Mouse (Mus musculus): ENCODE results near the gene Dexi. TPM values are rescaled to one million over a fixed set of nuclear protein-coding genes. Genes with fewer than 3 reads are reported as not detected.
A peak's percentile ranks its signal among the peaks of the same experiment; 100 is the strongest.

The Dexi gene
- polyA plus RNA-seq, 1 experiment from 2014 or later = 32.2 TPM

- Histone ChIP-seq H3K27ac (ENCODE audit: low read depth) (peak overlapping the region; percentile 88; the same call in 1 of the 2 replicates), H3K4me3 (ENCODE audit: low read depth, low read length) (peak overlapping the region; percentile 83), H3K9me3 (ENCODE audit: low read depth, low read length) (no peaks in the 10 kb centered on the region), H3K27me3 (ENCODE audit: insufficient read depth, low read length) (no peaks in the 10 kb centered on the region), H3K4me1 (ENCODE audit: insufficient read depth) (peaks cover 10% of the 10 kb centered on the region), H3K36me3 (ENCODE audit: insufficient read depth) (peaks cover 3% of the 10 kb centered on the region; the same call in 1 of the 2 replicates), H3K9ac (peak overlapping the region; percentile 86), H3K4me2 (peak overlapping the region; percentile 94)
- DNase-seq (peak; percentile 79), ATAC-seq (ENCODE audit: insufficient read depth) (no peak)
- TF ChIP-seq CTCF (IDR thresholded peaks at IDR 0.05; ENCODE audit: low read depth) = no peak
- WGBS = 5% methylated on average over 7 of the region's 7 CpGs
These were observed 1.3 kb downstream of the Dexi start for GRCm38 (mm10) chr16:10541598-10541930.

- peak overlapping the region; percentile 86 for H3K9ac ChIP-seq
- H3K4me3 ChIP-seq (ENCODE audit: low read depth, low read length) = peak overlapping the region; percentile 83
- peaks cover 5% of the 10 kb centered on the region; the same call in 1 of the 2 replicates for H3K4me1 ChIP-seq (ENCODE audit: insufficient read depth)
- peak overlapping the region; percentile 94 for H3K4me2 ChIP-seq
- H3K36me3 ChIP-seq (ENCODE audit: insufficient read depth) = peaks cover 5% of the 10 kb centered on the region; the same call in 1 of the 2 replicates
- DNase-seq (peak; percentile 65), ATAC-seq (ENCODE audit: insufficient read depth) (no peak)
- H3K27me3 ChIP-seq (ENCODE audit: insufficient read depth, low read length) = no peaks in the 10 kb centered on the region
- H3K9me3 ChIP-seq (ENCODE audit: low read depth, low read length) = no peaks in the 10 kb centered on the region
- 52% methylated on average over 16 of the region's 16 CpGs for WGBS
- no peak for TF ChIP-seq CTCF (IDR thresholded peaks at IDR 0.05; ENCODE audit: low read depth)
- H3K27ac ChIP-seq (ENCODE audit: low read depth) = peak overlapping the region; percentile 21; the same call in 1 of the 2 replicates
These were observed 1.9 kb downstream of the Dexi start for GRCm38 (mm10) chr16:10540763-10541597.

GRCm38 (mm10) chr16:10536961-10537360 is 5.9 kb downstream of the Dexi start:
- Histone ChIP-seq H3K4me1 (ENCODE audit: insufficient read depth) (peaks cover 5% of the 10 kb centered on the region; the same call in 1 of the 2 replicates), H3K4me2 (no peak overlapping the region), H3K36me3 (ENCODE audit: insufficient read depth) (peaks cover 14% of the 10 kb centered on the region), H3K9ac (no peak overlapping the region), H3K27me3 (ENCODE audit: insufficient read depth, low read length) (no peaks in the 10 kb centered on the region), H3K27ac (ENCODE audit: low read depth) (no peak overlapping the region), H3K9me3 (ENCODE audit: low read depth, low read length) (no peaks in the 10 kb centered on the region), H3K4me3 (ENCODE audit: low read depth, low read length) (no peak overlapping the region)
- DNase-seq (no peak), ATAC-seq (ENCODE audit: insufficient read depth) (no peak)
- TF ChIP-seq CTCF (IDR thresholded peaks at IDR 0.05; ENCODE audit: low read depth) = no peak
- WGBS = 75% methylated on average over 3 of the region's 3 CpGs

GRCm38 (mm10) chr16:10536323-10536722 is 6.5 kb downstream of the Dexi start:
- Histone ChIP-seq H3K4me3 (ENCODE audit: low read depth, low read length) (no peak overlapping the region), H3K9ac (no peak overlapping the region), H3K36me3 (ENCODE audit: insufficient read depth) (peaks cover 20% of the 10 kb centered on the region), H3K27me3 (ENCODE audit: insufficient read depth, low read length) (no peaks in the 10 kb centered on the region), H3K4me2 (no peak overlapping the region), H3K9me3 (ENCODE audit: low read depth, low read length) (no peaks in the 10 kb centered on the region), H3K4me1 (ENCODE audit: insufficient read depth) (peaks cover 5% of the 10 kb centered on the region; the same call in 1 of the 2 replicates), H3K27ac (ENCODE audit: low read depth) (no peak overlapping the region)
- WGBS = 69% methylated on average over 5 of the region's 5 CpGs
- TF ChIP-seq CTCF (IDR thresholded peaks at IDR 0.05; ENCODE audit: low read depth) = no peak
- no peak for ATAC-seq (ENCODE audit: insufficient read depth)
- DNase-seq = no peak

GRCm38 (mm10) chr16:10534567-10534966 is 8.3 kb downstream of the Dexi start:
- no peak overlapping the region for H3K9ac ChIP-seq
- H3K36me3 ChIP-seq (ENCODE audit: insufficient read depth) = peaks cover 29% of the 10 kb centered on the region
- DNase-seq (no peak), ATAC-seq (ENCODE audit: insufficient read depth) (no peak)
- no peak overlapping the region for H3K27ac ChIP-seq (ENCODE audit: low read depth)
- TF ChIP-seq CTCF (IDR thresholded peaks at IDR 0.05; ENCODE audit: low read depth) = no peak
- H3K4me2 ChIP-seq = no peak overlapping the region
- H3K4me3 ChIP-seq (ENCODE audit: low read depth, low read length) = no peak overlapping the region
- H3K4me1 ChIP-seq (ENCODE audit: insufficient read depth) = no peaks in the 10 kb centered on the region
- 72% methylated on average over 7 of the region's 7 CpGs for WGBS
- H3K9me3 ChIP-seq (ENCODE audit: low read depth, low read length) = no peaks in the 10 kb centered on the region
- H3K27me3 ChIP-seq (ENCODE audit: insufficient read depth, low read length) = no peaks in the 10 kb centered on the region

GRCm38 (mm10) chr16:10533781-10534180 is 9.1 kb downstream of the Dexi start:
- TF ChIP-seq CTCF (IDR thresholded peaks at IDR 0.05; ENCODE audit: low read depth) = no peak
- Histone ChIP-seq H3K36me3 (ENCODE audit: insufficient read depth) (peaks cover 30% of the 10 kb centered on the region), H3K27ac (ENCODE audit: low read depth) (no peak overlapping the region), H3K9me3 (ENCODE audit: low read depth, low read length) (no peaks in the 10 kb centered on the region), H3K27me3 (ENCODE audit: insufficient read depth, low read length) (no peaks in the 10 kb centered on the region), H3K4me3 (ENCODE audit: low read depth, low read length) (no peak overlapping the region), H3K4me1 (ENCODE audit: insufficient read depth) (no peaks in the 10 kb centered on the region), H3K9ac (no peak overlapping the region), H3K4me2 (no peak overlapping the region)
- no peak for DNase-seq
- WGBS = 87% methylated on average over 4 of the region's 4 CpGs
- ATAC-seq (ENCODE audit: insufficient read depth) = no peak

- DNase-seq (no peak), ATAC-seq (ENCODE audit: insufficient read depth) (no peak)
- Histone ChIP-seq H3K9ac (no peak overlapping the region), H3K4me2 (no peak overlapping the region), H3K27ac (ENCODE audit: low read depth) (no peak overlapping the region), H3K27me3 (ENCODE audit: insufficient read depth, low read length) (no peaks in the 10 kb centered on the region), H3K4me3 (ENCODE audit: low read depth, low read length) (no peak overlapping the region), H3K4me1 (ENCODE audit: insufficient read depth) (no peaks in the 10 kb centered on the region), H3K9me3 (ENCODE audit: low read depth, low read length) (no peaks in the 10 kb centered on the region), H3K36me3 (ENCODE audit: insufficient read depth) (peaks cover 24% of the 10 kb centered on the region; the same call in 1 of the 2 replicates)
- no peak for TF ChIP-seq CTCF (IDR thresholded peaks at IDR 0.05; ENCODE audit: low read depth)
- 80% methylated on average over 4 of the region's 4 CpGs for WGBS
These were observed 12.7 kb downstream of the Dexi start for GRCm38 (mm10) chr16:10530179-10530578.

All from lung, embryonic 14.5 days (tissue).